Mouse (Mus musculus): ENCODE measurements around the gene Ifitm5.

Ifitm5 gene

GRCm38 (mm10) chr7:140939669-140940171, 10.4 kb downstream of the Ifitm5 start:
- no peak for DNase-seq (ENCODE audit: low read depth, low spot score)

GRCm38 (mm10) chr7:140938896-140939295, 11.2 kb downstream of the Ifitm5 start:
- no peak for DNase-seq (ENCODE audit: low read depth, low spot score)

DNA sequence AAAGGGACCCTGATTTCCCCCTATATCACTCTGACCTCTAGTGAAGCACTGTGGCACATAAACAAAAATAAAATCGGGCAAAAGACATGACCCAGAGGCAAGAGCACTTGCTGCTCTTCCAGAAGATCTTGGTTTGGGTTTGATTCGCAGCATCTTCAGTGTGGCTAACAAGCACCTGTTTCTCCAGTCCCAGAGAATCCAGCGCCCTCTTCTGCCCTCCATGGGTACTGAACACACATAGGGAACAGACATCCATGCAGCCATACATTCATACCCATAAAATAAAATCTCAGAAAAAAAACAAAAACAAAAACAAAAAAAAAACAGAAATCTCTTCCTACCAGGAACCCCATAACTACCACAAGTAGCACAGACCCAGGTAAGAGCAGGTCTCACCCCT, 11.7 kb downstream of the Ifitm5 start:
- DNase-seq (ENCODE audit: low read depth, low spot score): no peak

- DNase-seq (ENCODE audit: low read depth, low spot score): no peak
Measured at GRCm38 (mm10) chr7:140927181-140927580, 22.9 kb downstream of the Ifitm5 start.

DNA sequence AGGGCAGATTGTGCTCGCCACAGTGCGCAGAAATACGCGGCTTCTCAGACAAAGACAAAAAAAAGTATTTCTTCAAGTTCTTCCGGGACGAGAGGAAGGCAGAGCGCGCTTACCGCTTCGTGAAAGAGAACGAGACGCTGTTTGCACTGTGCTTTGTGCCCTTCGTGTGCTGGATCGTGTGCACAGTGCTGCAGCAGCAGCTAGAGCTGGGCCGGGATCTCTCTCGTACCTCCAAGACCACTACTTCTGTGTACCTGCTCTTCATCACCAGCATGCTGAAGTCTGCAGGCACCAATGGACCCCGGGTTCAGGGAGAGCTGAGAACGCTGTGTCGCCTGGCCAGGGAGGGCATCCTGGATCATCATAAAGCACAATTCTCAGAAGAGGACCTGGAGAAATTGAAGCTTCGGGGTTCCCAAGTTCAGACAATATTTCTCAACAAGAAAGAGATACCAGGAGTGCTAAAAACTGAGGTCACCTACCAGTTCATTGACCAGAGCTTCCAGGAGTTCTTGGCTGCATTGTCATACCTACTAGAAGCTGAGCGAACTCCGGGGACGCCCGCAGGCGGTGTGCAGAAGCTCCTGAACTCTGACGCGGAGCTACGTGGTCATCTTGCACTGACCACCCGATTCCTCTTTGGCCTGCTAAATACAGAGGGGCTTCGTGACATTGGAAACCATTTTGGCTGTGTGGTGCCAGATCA, 26.9 kb downstream of the Ifitm5 start:
- no peak for DNase-seq (ENCODE audit: low read depth, low spot score)

DNA sequence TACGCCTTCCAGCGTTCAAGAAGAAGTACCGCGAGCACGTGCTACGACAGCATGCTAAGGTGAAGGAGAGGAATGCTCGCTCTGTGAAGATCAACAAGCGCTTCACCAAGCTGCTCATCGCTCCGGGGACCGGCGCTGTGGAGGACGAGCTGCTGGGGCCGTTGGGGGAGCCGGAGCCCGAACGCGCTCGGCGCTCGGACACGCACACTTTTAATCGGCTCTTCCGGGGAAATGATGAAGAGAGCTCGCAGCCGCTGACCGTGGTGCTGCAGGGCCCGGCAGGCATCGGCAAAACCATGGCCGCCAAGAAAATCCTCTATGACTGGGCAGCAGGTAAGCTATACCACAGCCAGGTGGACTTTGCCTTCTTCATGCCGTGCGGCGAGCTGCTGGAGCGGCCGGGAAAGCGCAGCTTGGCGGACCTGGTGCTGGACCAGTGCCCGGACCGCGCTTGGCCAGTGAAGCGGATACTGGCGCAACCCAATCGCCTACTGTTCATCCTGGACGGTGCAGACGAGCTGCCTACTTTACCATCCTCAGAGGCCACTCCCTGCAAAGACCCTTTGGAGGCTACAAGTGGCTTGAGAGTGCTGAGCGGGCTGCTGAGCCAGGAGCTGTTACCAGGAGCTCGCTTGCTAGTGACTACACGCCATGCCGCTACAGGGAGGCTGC, 27.6 kb downstream of the Ifitm5 start:
- no peak for DNase-seq (ENCODE audit: low read depth, low spot score)

DNA sequence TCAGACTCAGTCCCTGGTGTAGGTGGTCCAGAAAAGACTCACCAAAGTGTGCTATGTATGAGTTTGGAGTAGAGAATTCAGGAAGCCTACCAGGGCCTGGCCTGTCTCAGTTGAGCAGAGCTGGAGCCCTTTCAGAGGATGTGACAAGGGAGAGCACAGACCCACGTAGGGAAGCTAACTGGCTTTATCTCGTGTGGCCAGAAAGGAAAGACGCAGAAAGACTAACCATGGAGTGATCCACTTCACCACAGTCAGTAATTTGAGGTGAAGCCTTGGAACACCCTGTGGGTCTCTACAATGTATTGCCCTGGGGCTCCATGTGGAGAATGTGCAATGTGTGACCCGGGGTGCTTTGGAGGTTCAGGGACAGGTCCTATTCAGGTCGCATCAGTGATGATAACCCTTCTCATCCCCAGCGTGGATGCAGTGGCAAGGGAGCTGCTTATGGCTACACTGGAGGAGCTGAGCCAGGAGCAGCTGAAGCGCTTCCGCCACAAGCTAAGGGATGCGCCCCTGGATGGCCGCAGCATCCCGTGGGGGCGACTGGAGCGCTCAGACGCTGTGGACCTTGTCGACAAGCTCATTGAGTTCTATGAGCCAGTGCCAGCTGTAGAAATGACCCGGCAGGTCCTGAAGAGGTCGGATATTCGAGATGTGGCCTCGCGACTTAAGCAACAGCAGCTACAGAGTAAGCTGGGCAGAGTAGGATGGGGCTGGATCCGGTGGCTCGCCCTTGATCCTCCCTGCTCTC, 28.7 kb downstream of the Ifitm5 start:
- DNase-seq (ENCODE audit: low read depth, low spot score): no peak

DNA sequence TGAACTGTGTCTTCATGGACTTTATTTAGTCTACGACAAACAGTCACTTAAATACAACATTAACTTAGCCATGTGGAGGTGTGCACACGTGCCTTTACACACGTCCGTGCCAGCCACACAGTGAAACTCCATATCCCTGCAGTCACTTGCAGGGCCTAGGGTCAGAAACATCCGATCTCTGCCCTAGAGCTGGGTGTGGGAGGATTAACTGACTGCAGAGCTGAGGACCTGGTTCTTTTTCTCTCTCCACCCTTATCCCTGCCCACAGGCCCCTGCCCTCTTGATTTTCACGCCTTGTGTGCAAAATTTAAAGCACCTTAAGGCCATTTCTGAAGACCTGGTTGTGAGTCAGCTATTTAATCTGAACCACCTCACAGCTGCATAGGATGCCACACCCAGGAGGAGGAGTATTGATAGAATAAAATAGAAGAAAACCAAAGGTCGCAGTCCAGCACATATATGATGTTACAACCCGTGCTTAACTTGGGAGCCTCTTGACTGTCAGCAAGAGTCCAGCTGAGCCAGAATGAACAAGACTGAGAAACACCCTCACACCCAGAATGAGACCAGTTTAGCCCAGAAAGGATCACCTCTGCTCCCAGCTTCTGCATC, 29.6 kb downstream of the Ifitm5 start, which contains the start of gene Nlrp6:
TSS of gene Nlrp6 (plus strand) at position 485 of the 612 bp plus-strand sequence.
- no peak for DNase-seq (ENCODE audit: low read depth, low spot score)

GRCm38 (mm10) chr7:140919911-140920310, 30.2 kb downstream of the Ifitm5 start:
- DNase-seq (ENCODE audit: low read depth, low spot score): no peak

DNA sequence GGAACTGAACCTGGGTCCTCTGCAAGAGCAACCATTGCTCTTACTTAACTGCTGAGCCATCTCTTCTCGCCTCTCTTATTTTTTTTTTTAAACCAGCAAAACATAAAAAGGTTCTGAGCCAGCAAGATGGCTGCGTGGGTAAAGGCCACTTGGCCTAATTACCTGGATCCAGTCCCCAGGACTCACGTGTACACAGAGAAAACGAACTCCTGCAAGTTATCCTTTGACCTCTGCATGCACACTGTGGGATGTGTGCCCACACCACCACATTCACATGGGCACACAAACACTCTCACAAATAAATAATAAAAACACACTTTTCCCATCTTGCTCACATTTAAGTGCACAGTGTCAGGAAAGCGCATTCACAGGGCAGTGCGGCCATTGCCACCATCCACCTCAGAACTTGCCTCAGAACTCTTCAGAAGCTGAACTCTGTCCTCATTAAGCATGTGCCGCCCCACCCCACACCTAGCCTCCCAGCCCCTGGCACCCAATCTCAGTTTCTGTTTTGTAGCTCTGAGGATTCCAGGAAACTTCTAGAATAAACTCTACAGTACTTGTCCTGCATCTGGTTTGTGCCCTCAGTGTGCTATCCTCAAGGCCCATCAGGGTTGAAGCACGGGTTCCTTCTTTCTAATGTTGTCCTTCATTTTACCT, 35.9 kb downstream of the Ifitm5 start:
- DNase-seq (ENCODE audit: low read depth, low spot score): no peak

- DNase-seq (ENCODE audit: low read depth, low spot score): no peak
Measured at GRCm38 (mm10) chr7:140912846-140913482, 37.1 kb downstream of the Ifitm5 start.

DNA sequence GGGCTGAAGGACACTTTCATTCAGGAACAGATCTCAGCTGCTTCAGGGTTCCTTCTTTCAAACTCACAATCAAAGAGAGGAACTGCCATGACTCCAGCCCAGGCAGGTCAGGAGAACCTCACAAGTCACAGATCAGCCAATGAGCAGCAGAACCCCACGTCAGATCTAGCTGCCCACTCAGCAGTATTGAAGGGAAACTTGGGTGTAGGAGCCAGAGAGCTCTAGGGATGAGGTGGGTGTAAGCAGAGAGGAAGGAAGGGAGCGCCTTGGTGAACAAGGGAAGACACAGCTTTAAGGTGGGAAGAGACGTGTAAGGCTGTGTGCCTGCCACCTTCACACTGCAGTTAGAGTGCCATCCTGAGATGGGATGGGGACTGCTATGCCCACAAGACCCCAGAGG, 37.8 kb downstream of the Ifitm5 start:
- DNase-seq (ENCODE audit: low read depth, low spot score): no peak

DNA sequence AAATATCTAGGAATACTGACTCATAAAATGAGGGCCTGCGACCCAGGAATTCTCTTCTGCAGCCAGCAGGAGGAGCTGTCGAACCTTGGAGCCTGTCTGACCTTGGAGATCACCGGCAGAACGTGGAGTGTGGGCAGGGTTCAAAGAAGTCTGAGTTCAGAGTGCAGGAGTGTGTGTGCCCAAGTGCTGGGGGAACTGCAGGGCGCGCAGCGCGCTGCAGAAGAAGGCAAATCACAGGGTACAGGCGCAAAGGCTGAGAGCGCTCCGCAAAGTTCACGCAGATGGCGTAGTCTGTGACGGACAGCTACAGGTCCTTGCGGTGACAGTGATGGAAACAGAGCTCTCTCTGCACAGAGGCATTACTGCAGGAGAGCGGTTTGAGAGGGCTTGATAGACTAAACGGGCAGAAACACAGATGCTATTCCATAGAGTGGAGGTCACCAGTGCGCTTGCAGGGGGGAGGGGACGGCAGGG, 41.4 kb downstream of the Ifitm5 start:
- peak; percentile 8 for DNase-seq (ENCODE audit: low read depth, low spot score)

DNA sequence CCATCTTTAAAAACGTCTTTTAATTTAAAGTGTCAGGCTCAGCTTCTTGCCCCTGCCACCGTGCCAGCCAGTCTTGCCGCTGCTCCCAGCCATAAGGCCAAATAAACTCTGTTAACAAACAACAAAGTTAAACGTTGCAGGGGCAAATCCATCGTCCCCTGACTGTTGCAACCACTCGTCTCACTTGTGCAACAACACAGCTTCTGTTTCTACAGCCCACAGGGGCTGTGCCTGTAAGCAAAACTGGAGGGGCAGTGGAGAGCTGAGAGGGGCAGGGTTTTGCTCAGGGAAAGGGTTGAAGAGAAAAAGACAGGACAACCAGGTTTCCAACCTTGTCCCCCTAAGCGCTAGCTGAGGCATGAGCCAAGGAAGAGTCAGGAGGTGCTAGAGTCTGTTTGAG, 41.9 kb downstream of the Ifitm5 start:
- DNase-seq (ENCODE audit: low read depth, low spot score): no peak

GRCm38 (mm10) chr7:140907697-140908096, 42.4 kb downstream of the Ifitm5 start:
- DNase-seq (ENCODE audit: low read depth, low spot score): no peak

- DNase-seq (ENCODE audit: low read depth, low spot score): no peak
Measured at GRCm38 (mm10) chr7:140907131-140907530, 43.0 kb downstream of the Ifitm5 start.

- DNase-seq (ENCODE audit: low read depth, low spot score): no peak
Measured at GRCm38 (mm10) chr7:140905642-140906081, 44.4 kb downstream of the Ifitm5 start.

DNA sequence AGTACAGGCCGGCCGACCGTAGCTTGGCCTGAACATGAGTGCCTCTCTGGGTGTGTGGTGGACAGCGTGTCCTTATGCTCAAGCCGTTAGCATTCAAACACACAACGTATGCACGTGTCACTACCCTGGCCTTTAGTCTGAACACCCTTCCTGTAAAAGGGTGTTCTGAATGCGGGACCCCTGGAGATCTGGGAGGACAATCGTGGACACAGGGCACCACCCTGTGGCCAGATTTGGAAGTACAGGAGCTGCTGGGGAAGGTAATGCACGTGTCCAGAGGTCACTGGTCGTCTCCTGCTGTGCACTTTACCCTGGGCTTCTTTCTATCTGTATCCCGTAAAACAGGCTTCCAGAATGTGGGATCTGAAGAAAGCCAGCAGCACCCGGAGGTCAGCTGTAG, 46.9 kb downstream of the Ifitm5 start:
- peak; percentile 50 for DNase-seq (ENCODE audit: low read depth, low spot score)

- no peak for DNase-seq (ENCODE audit: low read depth, low spot score)
Measured at GRCm38 (mm10) chr7:140902036-140902875, 47.8 kb downstream of the Ifitm5 start.

GRCm38 (mm10) chr7:140900220-140900619, 49.9 kb downstream of the Ifitm5 start, which contains the start of gene Cox8b:
Cox8b (minus strand) TSS chr7:140900446.
- DNase-seq (ENCODE audit: low read depth, low spot score): no peak
